Mouse (Mus musculus) regulatory T cell (primary cell): ENCODE results near the gene Rnf113a2.

Experiments
- in situ Hi-C: fragments of 300-600 bp; cut with MboI, MseI; formaldehyde crosslinking; loops from one replicate; pipeline ENCODE4 v1.15.1; 2025; ENCODE audit warnings: high pct_unique_total_duplicates

Gene Rnf113a2

GRCm38 (mm10) chr12:84416834-84417604 is at the start of gene Rnf113a2:
TSS of gene Rnf113a2 (plus strand) at chr12:84417196.
- in situ Hi-C loops, result loop anchor here (5.0 kb wide), 1 partner anchor 35 kb away; the partner anchor contains the start of genes Aldh6a1 and Lin52

- in situ Hi-C loops, result no loop called here
These were observed 45.3 kb upstream of the Rnf113a2 start for GRCm38 (mm10) chr12:84371647-84372046.

- in situ Hi-C loops, result no loop called here
These were observed 43.0 kb upstream of the Rnf113a2 start for GRCm38 (mm10) chr12:84373831-84374481.

- in situ Hi-C loops, result no loop called here
These were observed 34.6 kb upstream of the Rnf113a2 start for GRCm38 (mm10) chr12:84382369-84382768.

- in situ Hi-C loops, result no loop called here
These were observed 32.3 kb upstream of the Rnf113a2 start for GRCm38 (mm10) chr12:84384644-84385081.

- in situ Hi-C loops, result no loop called here
These were observed 31.6 kb upstream of the Rnf113a2 start for GRCm38 (mm10) chr12:84385408-84385807.

- in situ Hi-C loops, result no loop called here
These were observed 28.9 kb upstream of the Rnf113a2 start for GRCm38 (mm10) chr12:84388097-84388496.

GRCm38 (mm10) chr12:84388774-84389400 is 28.1 kb upstream of the Rnf113a2 start:
- in situ Hi-C loops, result no loop called here

GRCm38 (mm10) chr12:84390336-84390735 is 26.7 kb upstream of the Rnf113a2 start:
- in situ Hi-C loops, result no loop called here

- in situ Hi-C loops, result no loop called here
These were observed 24.3 kb upstream of the Rnf113a2 start for GRCm38 (mm10) chr12:84392681-84393080.

- in situ Hi-C loops, result no loop called here
These were observed 23.1 kb upstream of the Rnf113a2 start for GRCm38 (mm10) chr12:84393847-84394246.

- in situ Hi-C loops, result no loop called here
These were observed 19.9 kb upstream of the Rnf113a2 start for GRCm38 (mm10) chr12:84396947-84397679.

- in situ Hi-C loops, result no loop called here
These were observed 19.3 kb upstream of the Rnf113a2 start for GRCm38 (mm10) chr12:84397685-84398084.

GRCm38 (mm10) chr12:84398629-84399028 is 18.4 kb upstream of the Rnf113a2 start:
- in situ Hi-C loops, result no loop called here

- in situ Hi-C loops, result no loop called here
These were observed 17.9 kb upstream of the Rnf113a2 start for GRCm38 (mm10) chr12:84399135-84399534.

GRCm38 (mm10) chr12:84399663-84400062 is 17.3 kb upstream of the Rnf113a2 start:
- in situ Hi-C loops, result no loop called here

- in situ Hi-C loops, result no loop called here
These were observed 16.9 kb upstream of the Rnf113a2 start for GRCm38 (mm10) chr12:84400068-84400467.

- in situ Hi-C loops, result no loop called here
These were observed 16.3 kb upstream of the Rnf113a2 start for GRCm38 (mm10) chr12:84400653-84401052.

- in situ Hi-C loops, result no loop called here
These were observed 14.1 kb upstream of the Rnf113a2 start for GRCm38 (mm10) chr12:84402923-84403322.

GRCm38 (mm10) chr12:84404541-84404940 is 12.5 kb upstream of the Rnf113a2 start:
- in situ Hi-C loops, result no loop called here

- in situ Hi-C loops, result no loop called here
These were observed 9.7 kb upstream of the Rnf113a2 start for GRCm38 (mm10) chr12:84407259-84407658.
